ENCODE assay signal across 27 mouse cellular contexts in the genomic region with DNA sequence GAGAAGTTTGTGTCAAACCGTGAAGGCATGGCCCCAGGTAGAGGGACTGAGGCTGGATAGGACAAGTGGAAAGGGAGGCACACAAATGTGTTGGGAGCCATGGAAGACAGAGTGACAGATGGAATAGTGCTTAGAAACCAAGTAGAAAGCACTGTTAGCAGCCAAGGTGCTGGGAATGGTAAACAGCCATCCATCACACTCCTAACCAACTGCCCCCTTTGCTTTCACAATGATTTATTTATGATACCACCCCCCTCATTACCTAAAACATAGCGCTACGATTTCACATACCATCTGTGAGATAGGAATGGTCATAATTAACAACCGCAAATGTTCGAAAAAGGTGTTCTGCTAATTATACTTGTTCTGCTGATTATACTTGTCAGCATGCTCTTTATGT.
"Had no signal": no experiment of that assay in that cellular context is flagged by ENCODE, and none has a peak within 500 bp of the region (broad histone marks: within the 10 kb centered on the region; RNA-seq: fewer than 3 reads in every experiment).

No protein-coding gene starts in this region.

- H3K27me3 ChIP-seq: heart, embryonic 12.5 days; hindbrain, embryonic 12.5 days; intestine, embryonic 15.5 days; kidney, embryonic 15.5 days; limb, embryonic 13.5 days; limb, embryonic 15.5 days; liver, embryonic 12.5 days had no signal

- H3K4me3 ChIP-seq: heart, embryonic 10.5 days; heart, embryonic 12.5 days; hindbrain, embryonic 10.5 days; hindbrain, embryonic 12.5 days; intestine, embryonic 15.5 days; kidney, embryonic 15.5 days; limb, embryonic 13.5 days; limb, embryonic 15.5 days; liver, embryonic 12.5 days had no signal

- DNase-seq: gastrocnemius, postnatal 10 days; gastrocnemius, postnatal 25 days; heart, adult 18-20 months; heart, postnatal 10 days; heart, postnatal 4 days; kidney, adult 11 months; kidney, adult 2 months; kidney, adult 9 months; kidney, postnatal 14 days; kidney, postnatal 36 days; layer of hippocampus, adult 9-11 months; layer of hippocampus, postnatal 36 days; left cerebral cortex, postnatal 4 days had no signal

- H3K9me3 ChIP-seq: heart, embryonic 10.5 days; heart, embryonic 12.5 days; hindbrain, embryonic 10.5 days; hindbrain, embryonic 12.5 days; intestine, embryonic 15.5 days; kidney, embryonic 15.5 days; limb, embryonic 13.5 days; limb, embryonic 15.5 days; liver, embryonic 12.5 days had no signal

- H3K9ac ChIP-seq: heart, embryonic 12.5 days; hindbrain, embryonic 12.5 days; hindbrain, embryonic 14.5 days; intestine, embryonic 15.5 days; kidney, embryonic 15.5 days; limb, embryonic 13.5 days; limb, embryonic 15.5 days; liver, embryonic 12.5 days; liver, embryonic 14.5 days had no signal

- ATAC-seq: hindbrain, embryonic 16.5 days; inflammation-experienced regulatory T-cells, adult 6 months; intestine, embryonic 15.5 days; liver, embryonic 12.5 days had no signal

- H3K4me2 ChIP-seq: heart, embryonic 12.5 days; hindbrain, embryonic 12.5 days; hindbrain, embryonic 14.5 days; intestine, embryonic 15.5 days; kidney, embryonic 15.5 days; limb, embryonic 13.5 days; limb, embryonic 15.5 days; liver, embryonic 12.5 days had no signal

- H3K27ac ChIP-seq: heart, embryonic 10.5 days; hindbrain, embryonic 10.5 days; hindbrain, embryonic 12.5 days; hindbrain, embryonic 14.5 days; intestine, embryonic 15.5 days; kidney, embryonic 15.5 days; kidney, postnatal 0 days; limb, embryonic 13.5 days; limb, embryonic 15.5 days; liver, embryonic 12.5 days; liver, embryonic 14.5 days had no signal

- H3K36me3 ChIP-seq: heart, embryonic 10.5 days; heart, embryonic 12.5 days; hindbrain, embryonic 10.5 days; hindbrain, embryonic 12.5 days; intestine, embryonic 15.5 days; kidney, embryonic 15.5 days; limb, embryonic 13.5 days; limb, embryonic 15.5 days; liver, embryonic 12.5 days had no signal

- H3K4me1 ChIP-seq: heart, embryonic 10.5 days; heart, embryonic 12.5 days; hindbrain, embryonic 10.5 days; hindbrain, embryonic 12.5 days; intestine, embryonic 15.5 days; kidney, embryonic 15.5 days; limb, embryonic 13.5 days; limb, embryonic 15.5 days; liver, embryonic 12.5 days had no signal
